Mouse (Mus musculus) hindbrain, postnatal 0 days (tissue): ENCODE data around the gene Mrpl49. TPM values are rescaled to one million over a fixed set of nuclear protein-coding genes. Genes with fewer than 3 reads are reported as not detected.
A peak's percentile ranks its signal among the peaks of the same experiment; 100 is the strongest.

Experiments used
- ATAC-seq: fragments of 200-750 bp; cut with Nextera tagmentation; 2 replicates; pipeline ENCODE4 v1.8.0; 2017; ENCODE audit warnings: mild to moderate bottlenecking, moderate TSS enrichment, moderate library complexity
- DNase-seq: peaks from one replicate; pipeline ENCODE4 v3.0.0-alpha.2; 2015; ENCODE audit warnings: low spot score
- H3K27ac ChIP-seq: fragments of 300-500 bp; sonication (generic); 2 replicates; pipeline ENCODE4 v1.5.1; 2014; ENCODE audit warnings: mild to moderate bottlenecking
- H3K27me3 ChIP-seq: fragments of 300-500 bp; sonication (generic); 2 replicates; pipeline ENCODE4 v1.6.1; 2014; ENCODE audit warnings: low read length, mixed read lengths; ENCODE audit not compliant: insufficient read depth
- H3K36me3 ChIP-seq: fragments of 300-500 bp; sonication (generic); 2 replicates; pipeline ENCODE4 v1.6.1; 2014; ENCODE audit warnings: low read length, mixed read lengths; ENCODE audit not compliant: insufficient read depth
- H3K4me1 ChIP-seq: fragments of 300-500 bp; sonication (generic); 2 replicates; pipeline ENCODE4 v1.6.1; 2014; ENCODE audit warnings: antibody characterized with exemption, low read length, mixed read lengths; ENCODE audit not compliant: insufficient read depth
- H3K4me2 ChIP-seq: fragments of 300-500 bp; sonication (generic); 2 replicates; pipeline ENCODE4 v1.6.1; 2014; ENCODE audit warnings: low read depth, mild to moderate bottlenecking, low read length, moderate library complexity, mixed read lengths
- H3K4me3 ChIP-seq: fragments of 300-500 bp; sonication (generic); 2 replicates; pipeline ENCODE4 v1.5.1; 2014; ENCODE audit warnings: low read length
- H3K9ac ChIP-seq: fragments of 300-500 bp; sonication (generic); replicated peaks from 2 replicates; pipeline ENCODE4 v1.6.1; 2014; ENCODE audit warnings: mild to moderate bottlenecking, low read length, moderate library complexity, mixed read lengths
- H3K9me3 ChIP-seq: fragments of 300-500 bp; sonication (generic); 2 replicates; pipeline ENCODE4 v1.6.1; 2016; ENCODE audit warnings: low read length, mixed read lengths
- CTCF ChIP-seq: IDR thresholded peaks from 2 replicates; pipeline ENCODE4 v1.5.1; 2016; ENCODE audit warnings: antibody characterized with exemption, control low read depth, low read depth
- WGBS: fragments of 180-500 bp; shearing (Covaris S2); extraction: QIAGEN DNeasy Blood & Tissue Kit; methylation state at CpG from one replicate; pipeline ENCODE4 v1.1.7; 2014; 5-methylcytosine and 5-hydroxymethylcytosine counted together
- polyA plus RNA-seq: library from polyadenylated mRNA; unstranded; fragments of >200 nt; fragmentation: Nextera tagmentation; extraction: Ambion mirVana; gene quantifications from 2 replicates; pipeline ENCODE4 v1.2.1, GENCODE M21; 2015
- total RNA-seq: library from RNA; depleted of rRNA; stranded (reverse); fragments of >200 nt; gene quantifications from 2 replicates; pipeline ENCODE4 v1.2.3, GENCODE M21; 2014; rRNA removed

The Mrpl49 gene
- total RNA-seq (34.4 and 36.2 TPM in 2 replicates), polyA plus RNA-seq (52.4 and 54.9 TPM in 2 replicates)

- Histone ChIP-seq H3K4me3 (peak within 1 kb of the TSS; percentile 88), H3K4me2 (peak within 1 kb of the TSS; percentile 86), H3K27ac (peak within 1 kb of the TSS; percentile 80), H3K27me3 (no peaks in the 10 kb centered on the region), H3K36me3 (peaks cover 33% of the 10 kb centered on the region), H3K9me3 (no peaks in the 10 kb centered on the region), H3K4me1 (peaks cover 16% of the 10 kb centered on the region), H3K9ac (peak within 1 kb of the TSS; percentile 86)
- TF ChIP-seq CTCF: no peak
- 0% methylated on average over 57 of the region's 63 CpGs for WGBS
- DNase-seq (peak; percentile 99), ATAC-seq (peak; percentile 92)
Observed at GRCm38 (mm10) chr19:6057313-6058096, at the start of gene Mrpl49, which contains the start of gene Fau. TSS of gene Mrpl49 (minus strand) at chr19:6057785. TSS of gene Fau (plus strand) at chr19:6057844.

GRCm38 (mm10) chr19:6105586-6105985 is 48.0 kb upstream of the Mrpl49 start, which contains the start of gene Naaladl1:
TSS of gene Naaladl1 (plus strand) at chr19:6105782.
- Histone ChIP-seq H3K9ac (no peak within 1 kb of the TSS), H3K4me1 (no peaks in the 10 kb centered on the region), H3K9me3 (no peaks in the 10 kb centered on the region), H3K4me3 (no peak within 1 kb of the TSS), H3K27ac (no peak within 1 kb of the TSS), H3K27me3 (no peaks in the 10 kb centered on the region), H3K36me3 (no peaks in the 10 kb centered on the region), H3K4me2 (no peak within 1 kb of the TSS)
- TF ChIP-seq CTCF: no peak
- 88% methylated on average over 7 of the region's 7 CpGs for WGBS
- DNase-seq (no peak), ATAC-seq (no peak)

- H3K27me3 ChIP-seq: no peaks in the 10 kb centered on the region
Observed at GRCm38 (mm10) chr19:6104476-6104875, 46.9 kb upstream of the Mrpl49 start.

GRCm38 (mm10) chr19:6102169-6102853 is 44.7 kb upstream of the Mrpl49 start:
- Histone ChIP-seq H3K4me3 (no peak overlapping the region), H3K4me1 (no peaks in the 10 kb centered on the region), H3K27ac (no peak overlapping the region), H3K9me3 (no peaks in the 10 kb centered on the region), H3K4me2 (no peak overlapping the region), H3K9ac (no peak overlapping the region), H3K27me3 (no peaks in the 10 kb centered on the region), H3K36me3 (no peaks in the 10 kb centered on the region)
- ATAC-seq (no peak), DNase-seq (no peak)
- no peak for TF ChIP-seq CTCF
- 75% methylated on average over 6 of the region's 6 CpGs for WGBS

More at GRCm38 (mm10) chr19:6104476-6104875, 46.9 kb upstream of the Mrpl49 start:
- H3K27ac ChIP-seq: no peak overlapping the region
- no peak overlapping the region for H3K4me3 ChIP-seq
- H3K9ac ChIP-seq: no peak overlapping the region
- no peak for ATAC-seq
- no peak overlapping the region for H3K4me2 ChIP-seq
- DNase-seq: no peak
- no peaks in the 10 kb centered on the region for H3K36me3 ChIP-seq
- H3K9me3 ChIP-seq: no peaks in the 10 kb centered on the region
- H3K4me1 ChIP-seq: no peaks in the 10 kb centered on the region
- no peak for TF ChIP-seq CTCF
- WGBS: 90% methylated on average over 4 of the region's 4 CpGs

GRCm38 (mm10) chr19:6101186-6101585 is 43.6 kb upstream of the Mrpl49 start:
- Histone ChIP-seq H3K36me3 (no peaks in the 10 kb centered on the region), H3K9me3 (no peaks in the 10 kb centered on the region), H3K27ac (no peak overlapping the region), H3K4me3 (no peak overlapping the region), H3K27me3 (no peaks in the 10 kb centered on the region), H3K9ac (no peak overlapping the region), H3K4me2 (no peak overlapping the region), H3K4me1 (no peaks in the 10 kb centered on the region)
- WGBS: 66% methylated on average over 6 of the region's 6 CpGs
- ATAC-seq (no peak), DNase-seq (no peak)
- no peak for TF ChIP-seq CTCF

GRCm38 (mm10) chr19:6097847-6098246 is 40.3 kb upstream of the Mrpl49 start:
- Histone ChIP-seq H3K4me3 (no peak overlapping the region), H3K4me1 (no peaks in the 10 kb centered on the region), H3K27me3 (no peaks in the 10 kb centered on the region), H3K9ac (no peak overlapping the region), H3K4me2 (no peak overlapping the region), H3K36me3 (no peaks in the 10 kb centered on the region), H3K27ac (no peak overlapping the region), H3K9me3 (no peaks in the 10 kb centered on the region)
- ATAC-seq (no peak), DNase-seq (no peak)
- no peak for TF ChIP-seq CTCF
- WGBS: 93% methylated on average over 3 of the region's 3 CpGs
